Mouse (Mus musculus) midbrain, postnatal 0 days (tissue): Measurements from ENCODE around the gene Lrrc38. TPM values are rescaled to one million over a fixed set of nuclear protein-coding genes. Genes with fewer than 3 reads are reported as not detected.
"Not testable (repeated sequence)": the region's sequence is repeated elsewhere in the genome, so short reads cannot be mapped to it uniquely, and the experiment has no call there.

ENCODE experiments used
- ATAC-seq: fragments of 200-750 bp; cut with Nextera tagmentation; 2 replicates; pipeline ENCODE4 v1.8.0; 2017; ENCODE audit warnings: moderate number of reproducible peaks, mild to moderate bottlenecking, moderate TSS enrichment, moderate library complexity; ENCODE audit not compliant: low FRiP score
- DNase-seq: peaks from one replicate; pipeline ENCODE4 v3.0.0-alpha.2; 2015; ENCODE audit warnings: low spot score
- H3K27ac ChIP-seq: fragments of 300-500 bp; sonication (generic); 2 replicates; pipeline ENCODE4 v1.5.1; 2014; ENCODE audit warnings: low read depth, mild to moderate bottlenecking, low read length, mixed read lengths
- H3K27me3 ChIP-seq: fragments of 300-500 bp; sonication (generic); 2 replicates; pipeline ENCODE4 v1.6.1; 2014; ENCODE audit warnings: low read length, control low read depth, mixed read lengths; ENCODE audit not compliant: insufficient read depth
- H3K36me3 ChIP-seq: fragments of 300-500 bp; sonication (generic); 2 replicates; pipeline ENCODE4 v1.6.1; 2014; ENCODE audit warnings: low read length, control low read depth, mixed read lengths; ENCODE audit not compliant: insufficient read depth
- H3K4me1 ChIP-seq: fragments of 300-500 bp; sonication (generic); 2 replicates; pipeline ENCODE4 v1.6.1; 2014; ENCODE audit warnings: mild to moderate bottlenecking, control low read depth, antibody characterized with exemption, low read length, mixed read lengths; ENCODE audit not compliant: insufficient read depth
- H3K4me2 ChIP-seq: fragments of 300-500 bp; sonication (generic); 2 replicates; pipeline ENCODE4 v1.6.1; 2014; ENCODE audit warnings: low read depth, mild to moderate bottlenecking, low read length, mixed read lengths; ENCODE audit not compliant: poor library complexity, severe bottlenecking
- H3K4me3 ChIP-seq: fragments of 300-500 bp; sonication (generic); 2 replicates; pipeline ENCODE4 v1.5.1; 2014; ENCODE audit warnings: low read depth, mild to moderate bottlenecking, low read length, moderate library complexity
- H3K9ac ChIP-seq: fragments of 300-500 bp; sonication (generic); replicated peaks from 2 replicates; pipeline ENCODE4 v1.6.1; 2014; ENCODE audit warnings: mild to moderate bottlenecking, low read length, moderate library complexity, mixed read lengths; ENCODE audit not compliant: poor library complexity, severe bottlenecking
- H3K9me3 ChIP-seq: fragments of 300-500 bp; sonication (generic); 2 replicates; pipeline ENCODE4 v1.6.1; 2016; ENCODE audit warnings: low read length, control low read depth
- CTCF ChIP-seq: IDR thresholded peaks from 2 replicates; pipeline ENCODE4 v1.5.1; 2016; ENCODE audit warnings: antibody characterized with exemption, mild to moderate bottlenecking
- WGBS: fragments of 180-500 bp; shearing (Covaris S2); extraction: QIAGEN DNeasy Blood & Tissue Kit; methylation state at CpG from one replicate; pipeline ENCODE4 v1.1.7; 2014; 5-methylcytosine and 5-hydroxymethylcytosine counted together
- polyA plus RNA-seq: library from polyadenylated mRNA; unstranded; fragments of >200 nt; fragmentation: Nextera tagmentation; extraction: Ambion mirVana; gene quantifications from 2 replicates; pipeline ENCODE4 v1.2.1, GENCODE M21; 2015
- total RNA-seq: library from RNA; depleted of rRNA; stranded (reverse); fragments of >200 nt; gene quantifications from 2 replicates; pipeline ENCODE4 v1.2.3, GENCODE M21; 2014

Gene Lrrc38
- total and polyA plus RNA-seq, 2 experiments from 2014 or later = 0.33 to 0.67 TPM

GRCm38 (mm10) chr4:143339808-143340207 lies 9.7 kb upstream of the Lrrc38 start:
- WGBS = 67% methylated on average over 13 of the region's 13 CpGs
- Histone ChIP-seq H3K4me2 (no peak overlapping the region), H3K4me3 (no peak overlapping the region), H3K4me1 (no peaks in the 10 kb centered on the region), H3K9ac (no peak overlapping the region), H3K27ac (no peak overlapping the region), H3K27me3 (no peaks in the 10 kb centered on the region), H3K36me3 (no peaks in the 10 kb centered on the region), H3K9me3 (no peaks in the 10 kb centered on the region)
- TF ChIP-seq CTCF = no peak
- ATAC-seq (no peak), DNase-seq (no peak)

- no peak overlapping the region for H3K9ac ChIP-seq
- H3K27ac ChIP-seq = no peak overlapping the region
- no peaks in the 10 kb centered on the region for H3K9me3 ChIP-seq
- no peaks in the 10 kb centered on the region for H3K27me3 ChIP-seq
- no peaks in the 10 kb centered on the region for H3K36me3 ChIP-seq
- ATAC-seq (no peak), DNase-seq (no peak)
- no peaks in the 10 kb centered on the region for H3K4me1 ChIP-seq
- H3K4me2 ChIP-seq = no peak overlapping the region
- no peak overlapping the region for H3K4me3 ChIP-seq
- no peak for TF ChIP-seq CTCF
- 77% methylated on average over 7 of the region's 7 CpGs for WGBS
These were observed 8.1 kb upstream of the Lrrc38 start for GRCm38 (mm10) chr4:143341470-143341869.

- ATAC-seq, DNase-seq, H3K4me3 ChIP-seq, H3K27ac ChIP-seq, H3K9me3 ChIP-seq, H3K36me3 ChIP-seq, H3K4me2 ChIP-seq, H3K4me1 ChIP-seq, H3K9ac ChIP-seq: not testable (repeated sequence)
- WGBS = 88% methylated on average over 5 of the region's 5 CpGs
- peaks cover 19% of the 10 kb centered on the region; the same call in 1 of the 2 replicates for H3K27me3 ChIP-seq
These were observed 4.1 kb upstream of the Lrrc38 start for GRCm38 (mm10) chr4:143345491-143345890.

- WGBS = 27% methylated on average over 5 of the region's 5 CpGs
- Histone ChIP-seq H3K9me3 (no peaks in the 10 kb centered on the region), H3K36me3 (no peaks in the 10 kb centered on the region), H3K9ac (no peak overlapping the region), H3K4me1 (no peaks in the 10 kb centered on the region; the same call in 1 of the 2 replicates), H3K27me3 (peaks cover 32% of the 10 kb centered on the region), H3K27ac (no peak overlapping the region), H3K4me2 (no peak overlapping the region), H3K4me3 (no peak overlapping the region)
- no peak for TF ChIP-seq CTCF
- ATAC-seq (no peak), DNase-seq (no peak)
These were observed 879 bp upstream of the Lrrc38 start for GRCm38 (mm10) chr4:143348678-143349077.

- Histone ChIP-seq H3K9me3 (no peaks in the 10 kb centered on the region), H3K27ac (no peak overlapping the region), H3K4me3 (peak overlapping the region; percentile 53), H3K9ac (peak overlapping the region; percentile 63), H3K4me1 (no peaks in the 10 kb centered on the region; the same call in 1 of the 2 replicates), H3K27me3 (peaks cover 32% of the 10 kb centered on the region), H3K36me3 (no peaks in the 10 kb centered on the region), H3K4me2 (peak overlapping the region; percentile 99)
- WGBS = 3% methylated on average over 67 of the region's 72 CpGs
- DNase-seq = no peak
- peak; percentile 49 for ATAC-seq
- TF ChIP-seq CTCF = no peak
These were observed 774 bp downstream of the Lrrc38 start for GRCm38 (mm10) chr4:143350047-143351015.

- DNase-seq (no peak), ATAC-seq (no peak)
- Histone ChIP-seq H3K9me3 (no peaks in the 10 kb centered on the region), H3K4me2 (no peak overlapping the region), H3K27ac (no peak overlapping the region), H3K9ac (no peak overlapping the region), H3K27me3 (peaks cover 32% of the 10 kb centered on the region), H3K4me3 (no peak overlapping the region), H3K36me3 (no peaks in the 10 kb centered on the region), H3K4me1 (no peaks in the 10 kb centered on the region; the same call in 1 of the 2 replicates)
- WGBS = 79% methylated on average over 4 of the region's 4 CpGs
- no peak for TF ChIP-seq CTCF
These were observed 2.7 kb downstream of the Lrrc38 start for GRCm38 (mm10) chr4:143352301-143352700.
